Mouse (Mus musculus) monocyte, adult 5-6 weeks (primary cell): ENCODE data around the gene Uqcr10. TPM values are rescaled to one million over a fixed set of nuclear protein-coding genes. Genes with fewer than 3 reads are reported as not detected.
"Not testable (repeated sequence)": the region's sequence is repeated elsewhere in the genome, so short reads cannot be mapped to it uniquely, and the experiment has no call there.

Source experiments
- ATAC-seq: fragments of 153-309, 156-312 bp; replicated peaks from 2 replicates; pipeline ENCODE4 v1.8.0; 2017; ENCODE audit warnings: mild to moderate bottlenecking; ENCODE audit not compliant: low TSS enrichment, insufficient number of reproducible peaks, severe bottlenecking, poor library complexity, low FRiP score
- total RNA-seq: library from RNA; stranded (forward); fragments of 200-1000, 200-491, 200-594 nt; gene quantifications from 3 replicates; pipeline ENCODE4 v1.2.3, GENCODE M21; 2017

Uqcr10 gene
- total RNA-seq, 1 experiment from 2014 or later, result 46.1 TPM

GRCm38 (mm10) chr11:4718548-4718947 is 14.4 kb upstream of the Uqcr10 start:
- no peak for ATAC-seq

GRCm38 (mm10) chr11:4716530-4717236 is 12.5 kb upstream of the Uqcr10 start:
- ATAC-seq, result no peak

- no peak for ATAC-seq
These were observed 11.5 kb upstream of the Uqcr10 start for GRCm38 (mm10) chr11:4715596-4715995.

- peak; percentile 77 for ATAC-seq
These were observed 10.6 kb upstream of the Uqcr10 start for GRCm38 (mm10) chr11:4714727-4715126.

- ATAC-seq, result no peak
These were observed 8.7 kb upstream of the Uqcr10 start for GRCm38 (mm10) chr11:4712822-4713221.

GRCm38 (mm10) chr11:4710188-4710587 is 6.0 kb upstream of the Uqcr10 start:
- not testable (repeated sequence) for ATAC-seq

GRCm38 (mm10) chr11:4705178-4705577 is 1.0 kb upstream of the Uqcr10 start:
- no peak for ATAC-seq

GRCm38 (mm10) chr11:4703688-4704071 is 462 bp downstream of the Uqcr10 start:
- no peak; the same call in 1 of the 2 replicates for ATAC-seq

- ATAC-seq, result no peak
These were observed 3.4 kb downstream of the Uqcr10 start for GRCm38 (mm10) chr11:4700726-4701125.

GRCm38 (mm10) chr11:4697043-4697983 is 6.8 kb downstream of the Uqcr10 start:
- ATAC-seq, result no peak

GRCm38 (mm10) chr11:4692162-4692561 is 12.0 kb downstream of the Uqcr10 start:
- ATAC-seq, result no peak

- no peak for ATAC-seq
These were observed 12.9 kb downstream of the Uqcr10 start for GRCm38 (mm10) chr11:4691213-4691612.

- ATAC-seq, result no peak
These were observed 13.8 kb downstream of the Uqcr10 start for GRCm38 (mm10) chr11:4690353-4690752.

- ATAC-seq, result no peak
These were observed 15.3 kb downstream of the Uqcr10 start for GRCm38 (mm10) chr11:4688632-4689380.

- ATAC-seq, result no peak
These were observed 16.3 kb downstream of the Uqcr10 start for GRCm38 (mm10) chr11:4687874-4688273.

- no peak for ATAC-seq
These were observed 17.1 kb downstream of the Uqcr10 start for GRCm38 (mm10) chr11:4687027-4687426.

GRCm38 (mm10) chr11:4685510-4685909 is 18.6 kb downstream of the Uqcr10 start:
- ATAC-seq, result no peak

- no peak for ATAC-seq
These were observed 19.1 kb downstream of the Uqcr10 start for GRCm38 (mm10) chr11:4685071-4685470.

GRCm38 (mm10) chr11:4684186-4684585 is 20.0 kb downstream of the Uqcr10 start:
- no peak for ATAC-seq
